Mouse (Mus musculus) left cerebral cortex, postnatal 10 days (tissue): ENCODE measurements around the gene Mpi. TPM values are rescaled to one million over a fixed set of nuclear protein-coding genes. Genes with fewer than 3 reads are reported as not detected.
A peak's percentile ranks its signal among the peaks of the same experiment; 100 is the strongest.

Experiments
- DNase-seq, 2 experiments: peaks; one replicate each; pipeline ENCODE4 v3.0.0; 2021 to 2022; ENCODE audit warnings: low spot score in 2 of 2, mixed read lengths in 1 of 2; ENCODE audit errors: extremely low spot score in 1 of 2
- intact Hi-C: fragments of 180-260 bp; cut with DNase I; formaldehyde crosslinking; loops from one replicate; pipeline ENCODE4 v1.15.1; 2025
- total RNA-seq, 2 experiments: library from RNA; stranded (reverse); gene quantifications; 2 replicates each; pipeline ENCODE4 v1.2.3; 2021

The Mpi gene
- total RNA-seq, 2 experiments from 2014 or later: 79.5 to 81.1 TPM

DNA sequence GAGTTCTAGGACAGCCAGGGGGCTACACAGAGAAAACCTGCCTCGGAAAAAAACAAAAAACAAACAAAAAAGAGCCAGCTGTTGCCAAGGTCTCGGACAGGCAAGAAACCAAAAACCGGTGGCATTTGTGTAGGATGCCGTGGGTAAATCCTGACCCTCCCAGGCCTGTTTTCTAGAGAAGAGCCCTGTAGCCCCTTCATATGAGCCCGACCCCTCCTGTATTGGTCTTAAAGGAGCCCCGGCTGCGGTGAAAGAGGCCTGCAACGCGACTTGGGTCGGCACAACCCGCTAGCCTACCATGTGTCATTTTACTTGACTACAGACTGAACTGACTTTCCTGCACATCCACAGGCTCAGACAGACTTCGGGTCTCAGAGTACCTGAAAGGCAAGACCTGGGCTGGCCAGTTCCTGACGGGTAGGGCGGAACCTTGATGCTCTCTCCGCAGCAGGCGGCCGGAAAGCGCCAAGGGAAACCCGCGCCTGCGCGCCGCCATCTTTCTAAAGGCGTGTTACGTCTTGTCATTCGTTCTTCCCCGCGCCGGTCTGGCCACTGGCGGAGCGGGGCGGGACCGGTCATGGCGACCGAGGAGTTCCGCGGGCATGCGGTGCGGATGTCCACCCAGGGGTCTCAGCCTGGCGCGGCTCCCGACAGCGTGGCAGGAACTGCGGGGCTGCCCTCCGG is 15.4 kb downstream of the Mpi start, which contains the start of gene Fam219b:
TSS of gene Fam219b (plus strand) at position 485 of the 684 bp plus-strand sequence.
- intact Hi-C loops: no loop called here

DNA sequence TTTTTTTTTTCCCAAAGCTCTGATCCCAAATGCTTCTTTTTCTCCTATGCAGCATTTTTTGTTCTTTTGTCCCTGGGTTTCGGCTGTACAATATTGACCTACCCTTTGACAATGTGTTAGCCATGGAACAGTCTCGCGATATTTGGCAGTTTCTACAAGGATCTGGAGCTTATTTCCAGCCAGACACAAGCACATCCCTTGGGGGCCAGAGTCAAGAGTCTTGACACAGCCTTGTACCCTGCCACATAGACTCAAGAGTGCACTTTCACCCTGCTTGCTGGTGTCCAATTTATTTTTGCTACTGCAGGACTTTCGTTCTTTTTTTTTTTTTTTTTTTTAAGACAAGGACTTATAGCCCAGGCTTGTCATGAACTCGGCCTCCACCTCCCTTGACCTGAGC is 16.2 kb downstream of the Mpi start:
- intact Hi-C loops: no loop called here
- DNase-seq: no peak

More for the DNA sequence above, 15.4 kb downstream of the Mpi start, which contains the start of gene Fam219b:
- DNase-seq: peak; percentile 91 to 96

DNA sequence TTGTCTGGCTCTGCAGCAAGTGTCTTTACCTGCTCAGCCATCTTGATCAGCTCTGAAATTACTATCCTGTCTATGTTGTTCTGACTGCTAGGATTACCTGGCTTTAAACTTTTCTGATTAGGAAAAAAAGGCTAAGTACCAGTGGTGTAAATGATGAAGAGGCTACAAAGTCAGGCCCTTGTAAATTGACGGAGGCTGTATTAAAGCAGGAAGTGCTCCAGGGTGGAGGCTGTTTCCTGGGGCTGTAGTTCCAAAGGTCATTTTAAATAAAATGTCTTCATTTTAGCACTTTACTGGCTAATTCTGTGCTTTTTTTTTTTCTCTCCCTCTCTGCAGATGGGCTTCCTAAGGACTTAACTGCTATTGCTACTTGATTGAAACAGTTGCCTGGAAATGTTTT is 20.6 kb downstream of the Mpi start:
- intact Hi-C loops: no loop called here
- DNase-seq: no peak

DNA sequence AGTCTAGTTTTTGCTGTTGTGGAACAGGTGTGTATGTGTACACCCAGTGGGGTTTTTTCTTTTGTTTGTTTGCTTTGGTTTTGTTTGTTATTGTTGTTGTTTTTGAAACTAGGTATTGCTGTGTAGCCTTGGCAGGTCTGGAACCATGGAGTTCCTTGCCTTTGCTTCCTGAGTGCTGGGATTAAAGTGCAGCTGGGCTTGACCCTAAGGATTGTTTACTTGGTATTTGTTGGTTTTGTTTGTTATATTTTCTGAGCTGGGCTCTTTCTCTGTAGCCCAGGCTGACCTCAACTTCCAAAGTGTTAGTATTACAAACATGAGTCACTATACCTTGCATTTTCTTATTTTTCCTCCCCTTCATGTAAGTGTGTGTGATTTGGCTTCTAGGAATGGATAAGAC is 26.1 kb downstream of the Mpi start:
- intact Hi-C loops: no loop called here
- no peak for DNase-seq

DNA sequence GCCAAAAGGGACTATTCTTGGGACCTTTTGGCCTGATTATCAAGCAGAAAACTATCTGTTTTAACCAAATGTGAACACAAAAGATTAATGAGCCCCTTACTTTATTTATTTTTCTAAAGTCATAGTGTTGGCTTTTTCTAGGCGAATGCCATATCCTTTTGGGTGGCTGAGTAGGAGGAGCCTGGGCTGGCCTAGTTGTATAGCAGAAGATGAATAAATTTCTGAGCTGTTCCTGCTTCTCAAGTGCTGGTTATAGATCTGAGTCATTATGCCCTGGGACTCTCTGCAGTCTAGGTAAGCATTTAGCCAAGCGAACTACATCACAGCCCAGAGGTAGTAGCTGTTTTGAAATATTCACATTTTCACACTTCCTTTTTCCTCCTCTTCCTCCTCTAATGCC is 27.0 kb downstream of the Mpi start:
- intact Hi-C loops: no loop called here
- DNase-seq: no peak

DNA sequence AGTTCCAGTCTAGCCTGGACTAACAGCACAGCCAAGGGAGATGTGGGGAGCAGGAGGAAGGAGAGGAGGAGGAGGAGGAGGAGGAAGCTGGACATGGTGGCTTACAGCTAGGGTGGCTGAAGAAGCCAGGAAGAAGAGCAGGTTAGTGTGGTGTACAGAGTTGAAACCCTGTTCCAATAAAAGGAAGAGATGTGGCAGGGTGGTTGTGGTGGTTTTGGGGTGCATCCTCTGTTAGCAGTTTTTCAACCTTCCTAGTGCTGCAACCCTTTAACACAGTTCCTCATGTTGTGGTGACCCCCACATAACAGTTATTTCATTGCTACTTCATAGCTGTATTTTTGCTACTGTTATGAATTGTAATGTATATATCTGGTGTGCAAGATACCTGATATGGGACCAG is 28.1 kb downstream of the Mpi start:
- DNase-seq: no peak
- intact Hi-C loops: loop anchor here (5.0 kb wide), 2 partner anchors 37 to 133 kb away; no protein-coding TSS in a partner anchor

DNA sequence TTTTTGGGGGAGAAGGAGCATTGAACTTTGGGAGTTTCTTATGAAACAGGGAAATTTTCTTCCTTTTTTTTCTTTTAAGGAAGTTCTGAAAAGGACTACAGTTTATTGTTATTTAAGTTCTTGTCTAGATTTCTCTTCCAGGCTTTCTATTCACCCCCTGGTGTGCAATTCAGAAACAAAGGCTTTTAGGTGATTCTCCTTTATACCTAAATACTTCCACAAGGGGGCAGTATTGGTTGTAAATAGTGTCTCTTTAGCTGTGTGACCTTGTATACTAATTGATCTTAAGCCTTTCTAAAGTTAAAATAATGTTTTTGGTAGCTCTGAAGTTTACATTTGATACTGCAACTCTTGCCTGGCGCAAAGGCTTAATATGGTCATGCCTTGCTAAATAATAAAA is 28.8 kb downstream of the Mpi start:
- intact Hi-C loops: loop anchor here (5.0 kb wide), 2 partner anchors 36 to 134 kb away; no protein-coding TSS in a partner anchor
- DNase-seq: no peak

DNA sequence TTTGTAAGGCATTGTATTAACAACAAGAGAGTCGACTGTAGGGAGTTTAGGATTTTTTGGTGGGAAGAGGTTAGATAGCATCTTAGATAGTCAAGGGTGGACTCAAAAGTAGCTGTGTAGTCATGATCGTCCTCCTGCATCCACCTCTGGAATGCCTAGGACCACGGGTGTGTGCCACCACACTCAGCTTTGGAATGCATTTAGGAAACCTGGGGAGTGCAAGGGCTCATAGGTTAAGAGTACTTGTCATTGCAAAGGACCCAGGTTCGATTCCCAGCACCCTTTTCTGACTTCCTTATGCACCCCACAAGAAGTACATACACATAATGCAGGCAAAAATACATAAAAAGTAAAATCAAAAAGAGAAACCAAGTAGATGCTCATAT is 29.7 kb downstream of the Mpi start:
- intact Hi-C loops: loop anchor here (5.0 kb wide), 2 partner anchors 36 to 134 kb away; no protein-coding TSS in a partner anchor

DNA sequence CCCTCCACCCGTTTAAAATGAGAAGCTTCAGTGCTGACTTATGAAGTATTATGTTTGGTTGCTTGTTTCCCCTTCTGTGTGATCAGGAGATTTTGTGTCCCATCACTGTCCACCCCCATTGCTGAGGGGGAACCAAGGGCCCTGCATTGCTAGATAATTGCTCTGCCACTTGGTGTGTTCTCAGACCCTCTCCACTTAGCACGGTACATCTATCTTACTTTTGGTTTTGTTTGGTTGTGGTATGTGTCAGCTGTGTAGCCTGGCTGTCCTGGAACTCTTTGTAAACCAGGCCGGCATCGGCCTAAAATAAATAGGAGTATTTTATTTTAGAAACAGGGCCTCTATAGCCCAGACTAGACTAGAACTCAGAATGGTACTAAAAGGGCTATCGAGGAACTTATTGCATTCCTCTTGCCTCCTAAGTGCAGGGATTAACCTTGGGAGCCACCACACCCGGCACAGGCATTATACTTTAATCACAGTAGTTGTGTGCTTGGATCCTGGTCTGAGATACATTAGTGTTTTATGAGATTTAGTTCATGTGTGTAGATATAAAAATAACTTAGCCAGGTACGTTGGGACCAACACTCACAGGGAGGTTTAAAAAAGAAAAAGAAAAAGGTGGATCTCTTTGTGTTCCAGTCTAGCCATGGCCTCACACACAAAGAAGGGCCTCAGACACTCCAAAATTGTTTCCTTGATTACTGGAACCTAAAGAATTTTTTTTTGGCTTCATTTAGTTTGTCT is 30.3 kb downstream of the Mpi start:
- intact Hi-C loops: loop anchor here (5.0 kb wide), 2 partner anchors 35 to 135 kb away; no protein-coding TSS in a partner anchor
- no peak for DNase-seq

More for the DNA sequence above, 29.7 kb downstream of the Mpi start:
- no peak for DNase-seq

DNA sequence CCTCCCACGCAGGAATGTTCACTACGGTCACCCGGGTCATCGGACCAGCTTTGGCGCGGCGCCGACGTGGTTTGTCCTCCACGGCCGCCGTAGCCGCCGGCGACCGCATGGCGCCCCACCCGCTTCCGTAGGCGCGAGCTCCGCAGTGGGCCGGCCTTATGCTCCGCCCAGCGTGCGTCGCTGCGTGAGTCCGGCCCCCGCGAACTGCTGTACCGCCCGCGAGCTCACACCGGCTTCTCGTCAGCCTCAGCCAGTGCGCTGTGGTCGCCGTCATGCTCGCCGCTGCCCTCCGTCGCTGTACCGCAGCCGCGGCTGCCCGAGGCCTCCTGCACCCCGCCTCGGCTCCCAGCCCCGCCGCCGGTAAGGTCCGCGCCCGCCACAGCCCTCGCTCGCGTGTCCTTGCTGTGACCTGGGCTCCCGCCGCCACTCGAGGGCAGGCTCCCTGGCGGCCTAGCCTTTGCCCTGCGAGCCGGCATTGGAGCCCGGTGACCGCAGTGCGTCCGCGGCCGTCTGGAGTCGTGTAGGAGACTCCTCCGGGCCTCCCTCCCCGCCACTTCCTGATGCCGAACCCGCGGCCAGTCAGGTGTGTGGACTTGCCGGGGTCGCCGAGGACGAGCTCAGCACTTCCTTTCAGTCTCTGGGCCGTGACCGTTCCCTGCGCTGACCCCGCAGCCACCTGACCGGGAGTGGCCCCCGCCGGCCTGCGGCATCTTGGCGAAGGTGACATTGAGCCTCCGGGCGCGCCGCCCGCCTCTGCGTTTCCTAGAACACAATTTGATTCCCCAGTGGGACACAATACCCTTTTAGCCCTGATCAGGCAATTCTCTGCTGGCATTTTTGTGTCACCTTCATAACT is 31.3 kb downstream of the Mpi start, which contains the start of gene Cox5a:
TSS of gene Cox5a (plus strand) at position 219 of the 856 bp plus-strand sequence.
- peak; percentile 90 to 97 for DNase-seq
- intact Hi-C loops: loop anchor here (5.0 kb wide), 2 partner anchors 34 to 136 kb away; no protein-coding TSS in a partner anchor

DNA sequence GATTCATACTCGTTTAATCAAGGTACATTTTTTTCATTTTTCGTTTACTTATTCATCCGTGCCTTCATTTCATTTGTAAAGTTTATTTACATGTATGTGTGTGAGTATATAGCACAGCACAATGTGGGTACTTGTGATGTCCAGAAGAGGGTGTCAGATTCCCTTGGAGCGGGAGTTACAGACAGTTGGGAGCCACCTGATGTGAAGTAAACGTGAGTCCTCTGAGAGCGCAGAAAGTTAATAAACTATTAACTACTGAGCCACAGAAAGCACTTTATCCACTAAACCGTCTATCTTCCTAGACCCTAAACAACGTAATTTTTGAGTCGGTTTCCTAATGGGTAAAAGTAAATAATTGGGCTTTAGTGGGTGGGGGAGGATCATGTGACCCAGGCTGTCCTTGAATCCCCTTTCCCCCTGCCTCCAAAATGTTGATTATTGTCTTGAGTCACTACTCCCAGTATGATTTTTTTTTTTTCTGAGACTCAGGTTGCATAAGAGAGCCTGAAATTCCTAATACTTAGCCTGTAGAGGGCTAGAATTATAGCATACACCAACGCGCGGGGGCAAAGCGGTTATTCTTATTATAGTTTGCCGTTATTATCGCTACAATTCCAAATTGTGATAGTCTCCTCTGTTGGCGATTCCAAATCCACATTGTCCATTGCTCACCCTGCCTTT is 32.0 kb downstream of the Mpi start:
- intact Hi-C loops: loop anchor here (5.0 kb wide), 2 partner anchors 33 to 137 kb away; no protein-coding TSS in a partner anchor
- DNase-seq: no peak

DNA sequence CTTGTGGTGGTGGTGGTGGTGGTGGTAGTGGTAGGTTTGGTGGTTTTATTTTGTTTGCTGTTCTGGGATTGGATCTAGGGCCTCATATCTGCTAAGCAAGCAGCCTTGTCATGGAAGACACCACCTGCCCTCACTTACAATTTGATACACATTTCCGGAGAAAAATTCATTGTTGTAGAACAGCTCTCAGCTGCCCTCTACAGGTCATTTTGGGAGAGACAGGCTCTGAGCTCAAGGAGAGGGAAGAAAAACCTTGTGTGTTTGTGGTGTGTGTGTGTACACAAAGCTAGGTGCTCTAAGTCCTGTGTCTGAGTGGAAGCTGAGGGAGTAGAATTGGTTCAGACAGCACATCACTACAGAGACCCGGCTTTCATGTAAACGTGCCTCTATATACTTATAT is 35.5 kb downstream of the Mpi start:
- intact Hi-C loops: loop anchor here (10.0 kb wide), 1 partner anchor 302 kb away; no protein-coding TSS in a partner anchor
- DNase-seq: peak in 1 of 2 experiments; percentile 57

DNA sequence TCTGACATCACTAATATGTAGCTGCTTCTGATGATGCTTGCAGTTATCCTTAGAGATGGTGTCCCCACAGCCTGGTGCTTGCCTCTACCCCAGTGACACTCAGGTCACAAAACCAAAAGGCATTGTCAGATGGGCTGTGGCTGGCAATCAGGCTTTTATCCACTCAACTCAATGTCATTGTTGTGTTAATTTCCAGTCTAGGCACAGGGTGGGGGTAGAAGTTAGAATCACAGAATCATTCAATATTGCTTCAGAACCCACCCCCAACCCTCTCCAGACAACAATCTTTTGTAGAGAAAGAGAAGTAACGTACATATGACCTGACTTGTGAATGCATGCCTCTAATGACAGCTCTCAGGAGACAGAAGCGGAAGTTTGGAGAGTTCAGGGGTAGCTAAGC is 42.0 kb downstream of the Mpi start:
- no peak for DNase-seq
- intact Hi-C loops: loop anchor here (10.0 kb wide), 1 partner anchor 296 kb away; no protein-coding TSS in a partner anchor

DNA sequence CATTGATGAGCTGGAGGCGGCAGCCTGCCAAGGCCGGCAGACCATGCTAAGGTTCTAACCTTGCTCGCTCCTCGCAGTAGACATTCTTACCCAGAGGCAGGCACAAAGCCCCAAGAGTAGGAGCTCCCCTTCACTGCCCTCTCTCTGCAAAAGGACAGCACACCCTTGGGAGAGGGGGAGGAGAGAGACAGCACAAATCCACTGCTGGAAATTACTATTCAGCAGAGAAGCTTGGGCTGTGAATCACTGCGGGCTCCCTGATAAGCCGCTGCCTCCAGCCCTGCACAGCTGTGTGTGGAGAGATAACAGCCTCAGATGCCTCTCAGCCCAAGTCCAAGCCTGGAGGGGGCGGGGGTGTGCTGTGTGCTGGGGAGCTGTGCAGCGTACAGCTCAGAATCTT is 46.9 kb downstream of the Mpi start:
- intact Hi-C loops: no loop called here
- peak; percentile 36 to 66 for DNase-seq

DNA sequence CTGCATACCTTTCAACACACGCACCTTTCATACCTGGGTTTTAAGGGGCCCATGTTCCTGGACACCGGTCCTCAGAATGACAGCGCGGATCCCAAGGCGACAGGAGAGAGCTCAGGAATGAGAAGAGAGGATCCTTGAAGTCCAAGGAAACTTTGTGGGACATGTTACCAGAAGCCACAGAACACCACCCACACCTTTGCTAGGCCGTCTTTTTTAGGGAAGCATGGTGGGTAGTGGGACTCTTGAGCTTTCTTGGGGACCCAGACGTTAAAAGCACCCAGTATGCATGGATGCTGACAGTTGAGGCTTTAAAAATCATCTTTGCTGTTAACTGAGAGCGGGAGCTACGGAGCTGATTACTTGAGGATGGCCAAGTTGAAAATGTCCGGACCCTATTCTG is 47.7 kb downstream of the Mpi start:
- DNase-seq: no peak
- intact Hi-C loops: no loop called here

DNA sequence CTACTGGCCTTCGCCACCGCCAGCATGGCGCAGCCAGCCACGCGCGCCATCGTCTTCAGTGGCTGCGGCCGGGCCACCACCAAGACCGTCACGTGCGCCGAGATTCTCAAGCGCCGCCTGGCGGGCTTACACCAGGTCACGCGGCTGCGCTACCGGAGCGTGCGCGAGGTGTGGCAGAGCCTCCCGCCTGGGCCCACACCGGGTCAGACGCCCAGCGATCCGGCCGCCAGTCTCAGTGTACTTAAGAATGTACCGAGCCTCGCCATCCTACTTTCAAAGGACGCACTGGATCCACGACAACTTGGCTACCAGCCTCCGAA is 48.2 kb downstream of the Mpi start:
- intact Hi-C loops: no loop called here

DNA sequence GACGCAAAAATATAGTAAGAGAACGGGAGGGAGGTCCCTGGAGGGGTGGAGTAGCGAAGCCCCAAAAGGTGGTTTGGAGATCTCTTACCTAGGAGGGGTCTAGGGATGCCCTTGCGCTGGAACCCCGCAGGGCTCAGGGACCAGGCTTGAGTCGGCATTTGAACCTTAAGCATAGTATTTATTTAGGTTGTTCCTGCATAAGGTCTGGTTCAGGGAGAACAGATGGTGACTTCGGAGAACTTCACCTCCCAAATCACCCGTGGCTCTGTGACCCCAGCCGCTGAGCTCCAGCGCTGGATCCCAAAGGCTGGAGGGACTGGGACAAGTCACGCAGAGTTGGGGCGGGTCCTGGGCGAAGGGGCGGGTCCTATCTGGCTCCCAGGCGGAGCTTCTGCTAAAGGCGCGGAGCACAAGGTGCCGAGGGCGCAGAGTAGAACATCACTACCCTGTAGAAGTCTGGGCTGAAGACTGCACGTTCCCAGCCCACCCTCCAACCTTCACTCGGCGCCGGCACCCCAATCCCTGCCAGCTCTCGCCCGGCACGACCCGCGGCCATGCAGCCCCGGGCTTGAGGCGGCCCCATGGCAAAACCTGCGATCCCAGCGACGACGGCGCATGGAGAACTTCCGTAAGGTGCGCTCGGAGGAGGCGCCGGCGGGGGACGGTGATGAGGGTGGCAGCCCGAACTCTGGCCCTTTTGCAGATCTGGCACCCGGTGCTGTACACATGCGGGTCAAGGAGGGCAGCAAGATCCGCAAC is 48.8 kb downstream of the Mpi start, which contains the start of gene Rpp25:
TSS of gene Rpp25 (plus strand) at position 405 of the 759 bp plus-strand sequence.
- DNase-seq: peak; percentile 45 to 64
- intact Hi-C loops: no loop called here

More for the DNA sequence above, 48.2 kb downstream of the Mpi start:
- DNase-seq: peak; percentile 39 to 78
